Mouse (Mus musculus): ENCODE results near the gene Phlpp2. TPM values are rescaled to one million over a fixed set of nuclear protein-coding genes. Genes with fewer than 3 reads are reported as not detected.

The Phlpp2 gene
- polyA plus RNA-seq, 1 experiment, result 6.6 TPM

- whole genome bisulfite sequencing, result 67% methylated on average over 13 of the region's 13 CpGs
- Histone ChIP-seq H3K4me1 (ENCODE audit: control insufficient read depth, insufficient read depth, low read length) (peaks cover 3% of the 10 kb centered on the region), H3K4me3 (replicated peaks; ENCODE audit: extremely low read depth, low read depth, low read length) (no peak overlapping the region)
- no peak for DNase-seq
- TF ChIP-seq POLR2A (IDR thresholded peaks at IDR 0.05; ENCODE audit: borderline replicate concordance, extremely low read depth, low read depth, low read length) (no peak), CTCF (IDR thresholded peaks at IDR 0.05; ENCODE audit: insufficient read depth, low read length) (no peak)
Observed at GRCm38 (mm10) chr8:109954486-109954948, 86.2 kb downstream of the Phlpp2 start.

GRCm38 (mm10) chr8:109957167-109958028 lies 89.1 kb downstream of the Phlpp2 start:
- no peak overlapping the region for H3K4me3 ChIP-seq (replicated peaks; ENCODE audit: extremely low read depth, low read depth, low read length)
- H3K4me1 ChIP-seq (ENCODE audit: control insufficient read depth, insufficient read depth, low read length), result peaks cover 3% of the 10 kb centered on the region
- WGBS, result 18% methylated on average over 16 of the region's 16 CpGs
- no peak for DNase-seq
- TF ChIP-seq POLR2A (IDR thresholded peaks at IDR 0.05; ENCODE audit: borderline replicate concordance, extremely low read depth, low read depth, low read length) (no peak), CTCF (IDR thresholded peaks at IDR 0.05; ENCODE audit: insufficient read depth, low read length) (no peak)

GRCm38 (mm10) chr8:109958036-109958655 lies 89.8 kb downstream of the Phlpp2 start:
- TF ChIP-seq POLR2A (IDR thresholded peaks at IDR 0.05; ENCODE audit: borderline replicate concordance, extremely low read depth, low read depth, low read length), result no peak
- no peak for TF ChIP-seq CTCF (IDR thresholded peaks at IDR 0.05; ENCODE audit: insufficient read depth, low read length)
- DNase-seq, result peak; percentile 28
- Histone ChIP-seq H3K4me3 (replicated peaks; ENCODE audit: extremely low read depth, low read depth, low read length) (no peak overlapping the region), H3K4me1 (ENCODE audit: control insufficient read depth, insufficient read depth, low read length) (peaks cover 3% of the 10 kb centered on the region)
- 31% methylated on average over 10 of the region's 12 CpGs for WGBS

GRCm38 (mm10) chr8:109959112-109959511 lies 90.8 kb downstream of the Phlpp2 start:
- no peak for DNase-seq
- Histone ChIP-seq H3K4me3 (replicated peaks; ENCODE audit: extremely low read depth, low read depth, low read length) (no peak overlapping the region), H3K4me1 (ENCODE audit: control insufficient read depth, insufficient read depth, low read length) (peaks cover 3% of the 10 kb centered on the region)
- TF ChIP-seq POLR2A (IDR thresholded peaks at IDR 0.05; ENCODE audit: borderline replicate concordance, extremely low read depth, low read depth, low read length) (no peak), CTCF (IDR thresholded peaks at IDR 0.05; ENCODE audit: insufficient read depth, low read length) (no peak)
- 89% methylated on average over 4 of the region's 4 CpGs for whole genome bisulfite sequencing

GRCm38 (mm10) chr8:109961693-109962367 lies 93.5 kb downstream of the Phlpp2 start, which contains the start of gene Marveld3:
Gene Marveld3 (minus strand): TSS chr8:109962203.
- DNase-seq, result peak; percentile 86
- 4% methylated on average over 64 of the region's 64 CpGs for WGBS
- no peak; the same call in 1 of the 2 replicates for TF ChIP-seq POLR2A (IDR thresholded peaks at IDR 0.05; ENCODE audit: borderline replicate concordance, extremely low read depth, low read depth, low read length)
- TF ChIP-seq CTCF (IDR thresholded peaks at IDR 0.05; ENCODE audit: insufficient read depth, low read length), result peak; percentile 26; the same call in 1 of the 2 replicates
- peak within 1 kb of the TSS; percentile 58 for H3K4me3 ChIP-seq (replicated peaks; ENCODE audit: extremely low read depth, low read depth, low read length)
- peaks cover 3% of the 10 kb centered on the region for H3K4me1 ChIP-seq (ENCODE audit: control insufficient read depth, insufficient read depth, low read length)

- no peak for DNase-seq
- TF ChIP-seq POLR2A (IDR thresholded peaks at IDR 0.05; ENCODE audit: borderline replicate concordance, extremely low read depth, low read depth, low read length) (no peak), CTCF (IDR thresholded peaks at IDR 0.05; ENCODE audit: insufficient read depth, low read length) (no peak)
- WGBS, result 61% methylated on average over 9 of the region's 9 CpGs
- Histone ChIP-seq H3K4me3 (replicated peaks; ENCODE audit: extremely low read depth, low read depth, low read length) (no peak overlapping the region), H3K4me1 (ENCODE audit: control insufficient read depth, insufficient read depth, low read length) (peaks cover 3% of the 10 kb centered on the region)
Observed at GRCm38 (mm10) chr8:109962896-109963295, 94.6 kb downstream of the Phlpp2 start.

GRCm38 (mm10) chr8:109963421-109963820 lies 95.1 kb downstream of the Phlpp2 start:
- TF ChIP-seq POLR2A (IDR thresholded peaks at IDR 0.05; ENCODE audit: borderline replicate concordance, extremely low read depth, low read depth, low read length) (no peak), CTCF (IDR thresholded peaks at IDR 0.05; ENCODE audit: insufficient read depth, low read length) (no peak)
- 54% methylated on average over 13 of the region's 13 CpGs for WGBS
- DNase-seq, result no peak
- H3K4me3 ChIP-seq (replicated peaks; ENCODE audit: extremely low read depth, low read depth, low read length), result no peak overlapping the region
- peaks cover 2% of the 10 kb centered on the region for H3K4me1 ChIP-seq (ENCODE audit: control insufficient read depth, insufficient read depth, low read length)

GRCm38 (mm10) chr8:109964106-109964505 lies 95.8 kb downstream of the Phlpp2 start:
- no peak overlapping the region for H3K4me3 ChIP-seq (replicated peaks; ENCODE audit: extremely low read depth, low read depth, low read length)
- H3K4me1 ChIP-seq (ENCODE audit: control insufficient read depth, insufficient read depth, low read length), result no peaks in the 10 kb centered on the region
- no peak for TF ChIP-seq CTCF (IDR thresholded peaks at IDR 0.05; ENCODE audit: insufficient read depth, low read length)
- TF ChIP-seq POLR2A (IDR thresholded peaks at IDR 0.05; ENCODE audit: borderline replicate concordance, extremely low read depth, low read depth, low read length), result no peak
- no peak for DNase-seq
- WGBS, result 61% methylated on average over 4 of the region's 4 CpGs

- Histone ChIP-seq H3K4me3 (replicated peaks; ENCODE audit: extremely low read depth, low read depth, low read length) (no peak overlapping the region), H3K4me1 (ENCODE audit: control insufficient read depth, insufficient read depth, low read length) (no peaks in the 10 kb centered on the region)
- no peak for DNase-seq
- no peak for TF ChIP-seq POLR2A (IDR thresholded peaks at IDR 0.05; ENCODE audit: borderline replicate concordance, extremely low read depth, low read depth, low read length)
- no peak for TF ChIP-seq CTCF (IDR thresholded peaks at IDR 0.05; ENCODE audit: insufficient read depth, low read length)
- WGBS, result 44% methylated on average over 10 of the region's 10 CpGs
Observed at GRCm38 (mm10) chr8:109968837-109969236, 100.5 kb downstream of the Phlpp2 start.
